Mouse (Mus musculus): ENCODE data around the gene Sel1l3. TPM values are rescaled to one million over a fixed set of nuclear protein-coding genes. Genes with fewer than 3 reads are reported as not detected.

The Sel1l3 gene
- polyA plus RNA-seq, 1 experiment from 2014 or later, result 5.6 TPM

DNA sequence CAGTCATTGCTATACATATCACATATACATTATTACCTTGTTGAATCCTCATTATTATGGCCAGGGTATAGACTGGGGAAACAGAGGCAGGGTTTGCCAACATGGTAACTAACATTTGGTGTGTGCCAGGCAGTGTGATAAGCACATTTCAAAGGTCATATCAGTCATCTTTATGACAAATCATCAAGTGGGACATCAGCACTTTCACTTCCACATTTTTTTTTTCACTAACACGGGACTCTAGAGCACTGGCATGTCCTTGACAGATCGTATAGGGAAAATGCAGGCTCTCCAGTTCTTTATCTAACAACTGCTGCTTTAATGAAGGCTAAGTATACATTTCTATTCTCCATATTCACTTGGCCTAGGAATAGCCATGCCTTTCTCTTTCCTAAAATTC, 25.1 kb downstream of the Sel1l3 start:
- 82% methylated on average over 2 of the region's 2 CpGs for WGBS
- H3K9me3 ChIP-seq (ENCODE audit: control insufficient read depth, low read length), result no peaks in the 10 kb centered on the region
- no peak for ATAC-seq

DNA sequence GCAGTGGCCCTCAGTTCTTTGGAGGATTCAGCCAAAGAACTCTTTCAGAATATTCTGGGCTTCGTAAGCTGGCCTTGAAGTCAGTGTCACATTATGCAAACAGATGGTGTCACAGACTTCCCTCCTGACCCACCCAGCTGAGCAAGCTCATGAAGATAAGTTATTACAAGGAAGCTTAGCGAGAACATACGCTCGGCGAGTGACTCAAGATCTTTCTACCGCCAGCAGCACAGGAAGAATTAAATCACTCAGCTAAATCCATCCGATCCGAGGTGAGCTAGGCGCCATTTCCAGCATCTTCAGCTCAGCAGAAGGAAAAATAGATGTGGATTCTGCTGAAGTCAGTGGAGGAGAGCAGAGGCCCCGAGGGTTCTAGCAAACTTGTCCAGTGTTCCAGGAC, 26.5 kb downstream of the Sel1l3 start:
- Histone ChIP-seq H3K27ac (ENCODE audit: low read depth, low read length) (no peak overlapping the region), H3K9ac (ENCODE audit: low read depth, low read length) (no peak overlapping the region), H3K36me3 (ENCODE audit: control insufficient read depth, insufficient read depth, low read length) (no peaks in the 10 kb centered on the region), H3K4me2 (ENCODE audit: low read length) (no peak overlapping the region), H3K4me1 (ENCODE audit: control insufficient read depth, insufficient read depth, low read depth, low read length) (no peaks in the 10 kb centered on the region), H3K27me3 (replicated peaks; ENCODE audit: control insufficient read depth, insufficient read depth, low read length) (no peaks in the 10 kb centered on the region), H3K4me3 (ENCODE audit: low read length) (no peak overlapping the region), H3K9me3 (ENCODE audit: control insufficient read depth, low read length) (no peaks in the 10 kb centered on the region)
- 62% methylated on average over 10 of the region's 10 CpGs for WGBS
- ATAC-seq, result peak; percentile 28; the same call in 1 of the 2 replicates

More for the DNA sequence above, 25.1 kb downstream of the Sel1l3 start:
- Histone ChIP-seq H3K9ac (ENCODE audit: low read depth, low read length) (no peak overlapping the region), H3K4me2 (ENCODE audit: low read length) (no peak overlapping the region), H3K27ac (ENCODE audit: low read depth, low read length) (no peak overlapping the region), H3K36me3 (ENCODE audit: control insufficient read depth, insufficient read depth, low read length) (no peaks in the 10 kb centered on the region), H3K4me3 (ENCODE audit: low read length) (no peak overlapping the region), H3K4me1 (ENCODE audit: control insufficient read depth, insufficient read depth, low read depth, low read length) (no peaks in the 10 kb centered on the region), H3K27me3 (replicated peaks; ENCODE audit: control insufficient read depth, insufficient read depth, low read length) (no peaks in the 10 kb centered on the region)

DNA sequence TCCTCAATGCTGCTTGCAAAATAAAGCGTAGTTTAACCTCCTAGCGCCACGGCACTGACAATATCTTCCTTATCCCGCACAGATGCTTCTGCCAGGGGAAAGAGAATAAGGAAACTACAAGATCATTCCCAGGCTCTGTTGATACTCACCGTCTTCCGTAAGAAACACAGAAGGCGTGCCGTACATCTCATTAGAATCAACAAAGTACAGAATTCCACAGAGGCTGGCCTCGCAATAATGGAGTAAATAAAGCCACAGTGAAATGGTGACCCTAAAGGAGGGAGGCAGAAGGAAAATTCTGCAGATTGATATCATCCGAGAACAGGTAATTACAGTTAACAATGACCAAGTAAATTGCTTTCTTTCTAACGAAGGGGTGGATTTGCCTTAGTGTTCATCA, 27.9 kb downstream of the Sel1l3 start:
- Histone ChIP-seq H3K4me1 (ENCODE audit: control insufficient read depth, insufficient read depth, low read depth, low read length) (no peaks in the 10 kb centered on the region), H3K9me3 (ENCODE audit: control insufficient read depth, low read length) (no peaks in the 10 kb centered on the region), H3K4me2 (ENCODE audit: low read length) (peak overlapping the region; percentile 11; the same call in 1 of the 2 replicates), H3K4me3 (ENCODE audit: low read length) (no peak overlapping the region), H3K9ac (ENCODE audit: low read depth, low read length) (no peak overlapping the region), H3K27me3 (replicated peaks; ENCODE audit: control insufficient read depth, insufficient read depth, low read length) (no peaks in the 10 kb centered on the region), H3K27ac (ENCODE audit: low read depth, low read length) (no peak overlapping the region), H3K36me3 (ENCODE audit: control insufficient read depth, insufficient read depth, low read length) (no peaks in the 10 kb centered on the region)
- ATAC-seq, result no peak
- 55% methylated on average over 11 of the region's 11 CpGs for WGBS

DNA sequence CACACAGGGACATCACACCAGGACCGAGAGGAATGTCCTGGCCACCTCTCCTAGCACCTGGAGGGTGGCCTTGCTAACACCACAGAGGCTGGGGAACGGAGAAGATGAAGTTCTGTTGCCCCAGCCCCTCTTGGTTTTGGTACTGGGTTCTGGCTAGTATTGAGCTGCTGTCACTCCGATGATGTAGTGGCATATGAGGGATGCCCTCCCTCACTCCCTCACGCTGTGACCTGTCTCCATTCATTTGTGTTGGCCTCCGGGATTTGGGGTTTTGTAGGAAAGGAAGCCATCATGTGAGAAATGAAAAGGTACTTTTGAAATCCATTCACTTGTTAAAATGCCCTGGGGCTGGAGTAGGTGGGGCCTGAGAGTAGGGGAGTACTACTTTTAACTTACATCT, 33.8 kb downstream of the Sel1l3 start:
- Histone ChIP-seq H3K4me2 (ENCODE audit: low read length) (no peak overlapping the region), H3K4me3 (ENCODE audit: low read length) (no peak overlapping the region), H3K27me3 (replicated peaks; ENCODE audit: control insufficient read depth, insufficient read depth, low read length) (no peaks in the 10 kb centered on the region), H3K9ac (ENCODE audit: low read depth, low read length) (no peak overlapping the region), H3K4me1 (ENCODE audit: control insufficient read depth, insufficient read depth, low read depth, low read length) (no peaks in the 10 kb centered on the region), H3K27ac (ENCODE audit: low read depth, low read length) (no peak overlapping the region), H3K36me3 (ENCODE audit: control insufficient read depth, insufficient read depth, low read length) (no peaks in the 10 kb centered on the region), H3K9me3 (ENCODE audit: control insufficient read depth, low read length) (no peaks in the 10 kb centered on the region)
- no peak for ATAC-seq
- 85% methylated on average over 5 of the region's 5 CpGs for WGBS

DNA sequence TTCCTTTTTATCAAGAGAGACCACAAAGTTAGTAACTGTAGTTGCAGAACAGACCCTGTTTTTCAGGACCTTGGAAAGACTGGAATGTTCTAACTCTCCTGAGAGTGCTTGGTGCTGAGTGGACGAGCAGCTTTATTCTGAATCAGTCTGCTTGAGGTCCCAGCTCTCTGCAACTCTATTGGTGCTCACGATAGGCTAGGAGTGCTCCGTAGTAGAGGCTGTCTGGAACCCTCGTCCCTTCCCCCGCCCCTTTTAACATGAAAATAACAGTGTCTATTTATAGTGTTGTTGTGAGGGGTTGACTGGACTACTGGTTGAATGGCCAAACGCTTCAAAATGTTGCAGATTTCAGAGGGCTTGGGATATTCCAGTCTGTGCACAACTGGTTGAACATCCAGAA, 37.0 kb downstream of the Sel1l3 start:
- WGBS, result 58% methylated on average over 6 of the region's 6 CpGs
- ATAC-seq, result no peak

DNA sequence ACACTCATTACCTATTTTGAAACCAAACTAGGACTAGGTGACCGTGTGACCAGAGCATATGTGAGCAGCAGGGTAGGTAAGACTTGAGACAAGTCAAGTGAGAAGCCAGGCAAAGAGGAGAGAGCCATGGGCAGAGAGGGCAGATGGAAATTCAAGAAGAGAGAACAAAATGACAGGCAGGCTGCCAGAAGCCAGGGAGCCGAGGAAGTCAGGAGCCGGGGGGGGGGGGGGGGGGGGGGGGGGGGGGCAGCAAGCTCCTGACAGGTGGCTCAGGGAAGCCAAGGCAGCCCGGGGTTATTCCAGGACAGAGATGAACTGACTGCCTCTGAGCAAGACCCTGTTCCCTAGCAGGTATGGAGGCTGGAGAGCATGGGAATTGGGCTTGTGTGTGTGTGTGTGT, 37.7 kb downstream of the Sel1l3 start:
- no peaks in the 10 kb centered on the region for H3K36me3 ChIP-seq (ENCODE audit: control insufficient read depth, insufficient read depth, low read length)
- 64% methylated on average over 2 of the region's 4 CpGs for WGBS
- 0 out of 2 replicates have a peak, but pooled peaks have one; percentile 29 for ATAC-seq

More for the DNA sequence above, 37.0 kb downstream of the Sel1l3 start:
- H3K4me2 ChIP-seq (ENCODE audit: low read length), result no peak overlapping the region
- H3K27ac ChIP-seq (ENCODE audit: low read depth, low read length), result no peak overlapping the region
- H3K27me3 ChIP-seq (replicated peaks; ENCODE audit: control insufficient read depth, insufficient read depth, low read length), result no peaks in the 10 kb centered on the region
- H3K36me3 ChIP-seq (ENCODE audit: control insufficient read depth, insufficient read depth, low read length), result no peaks in the 10 kb centered on the region
- no peaks in the 10 kb centered on the region; the same call in 1 of the 2 replicates for H3K4me1 ChIP-seq (ENCODE audit: control insufficient read depth, insufficient read depth, low read depth, low read length)
- no peak overlapping the region for H3K4me3 ChIP-seq (ENCODE audit: low read length)
- H3K9me3 ChIP-seq (ENCODE audit: control insufficient read depth, low read length), result no peaks in the 10 kb centered on the region
- no peak overlapping the region for H3K9ac ChIP-seq (ENCODE audit: low read depth, low read length)

DNA sequence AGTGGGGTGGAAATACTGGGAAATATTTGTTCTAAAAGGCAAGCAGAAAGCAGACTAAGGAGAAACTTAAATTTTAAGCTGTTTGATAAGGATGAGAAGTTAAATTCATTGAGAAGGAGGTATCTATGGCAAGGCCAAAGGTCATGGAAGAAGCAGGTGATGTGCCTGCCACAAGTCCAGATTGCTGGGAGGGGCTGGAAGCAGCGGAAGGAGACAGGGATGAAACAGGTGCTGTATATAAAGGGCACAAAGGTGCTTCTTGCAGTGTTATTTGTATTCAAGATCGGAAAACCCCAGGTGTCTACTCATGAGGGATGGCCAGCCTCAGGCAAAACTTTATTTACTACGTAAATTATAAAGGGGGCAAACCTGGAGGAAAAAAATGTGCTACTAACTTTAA, 38.5 kb downstream of the Sel1l3 start:
- Histone ChIP-seq H3K4me1 (ENCODE audit: control insufficient read depth, insufficient read depth, low read depth, low read length) (no peaks in the 10 kb centered on the region; the same call in 1 of the 2 replicates), H3K36me3 (ENCODE audit: control insufficient read depth, insufficient read depth, low read length) (no peaks in the 10 kb centered on the region), H3K27me3 (replicated peaks; ENCODE audit: control insufficient read depth, insufficient read depth, low read length) (no peaks in the 10 kb centered on the region), H3K27ac (ENCODE audit: low read depth, low read length) (no peak overlapping the region), H3K9ac (ENCODE audit: low read depth, low read length) (no peak overlapping the region), H3K4me3 (ENCODE audit: low read length) (no peak overlapping the region), H3K9me3 (ENCODE audit: control insufficient read depth, low read length) (no peaks in the 10 kb centered on the region), H3K4me2 (ENCODE audit: low read length) (no peak overlapping the region)
- WGBS, result 91% methylated on average over 3 of the region's 3 CpGs
- no peak for ATAC-seq

More for the DNA sequence above, 37.7 kb downstream of the Sel1l3 start:
- Histone ChIP-seq H3K4me1 (ENCODE audit: control insufficient read depth, insufficient read depth, low read depth, low read length) (no peaks in the 10 kb centered on the region; the same call in 1 of the 2 replicates), H3K27ac (ENCODE audit: low read depth, low read length) (no peak overlapping the region), H3K9me3 (ENCODE audit: control insufficient read depth, low read length) (no peaks in the 10 kb centered on the region), H3K4me2 (ENCODE audit: low read length) (no peak overlapping the region), H3K9ac (ENCODE audit: low read depth, low read length) (no peak overlapping the region), H3K27me3 (replicated peaks; ENCODE audit: control insufficient read depth, insufficient read depth, low read length) (no peaks in the 10 kb centered on the region), H3K4me3 (ENCODE audit: low read length) (no peak overlapping the region)

DNA sequence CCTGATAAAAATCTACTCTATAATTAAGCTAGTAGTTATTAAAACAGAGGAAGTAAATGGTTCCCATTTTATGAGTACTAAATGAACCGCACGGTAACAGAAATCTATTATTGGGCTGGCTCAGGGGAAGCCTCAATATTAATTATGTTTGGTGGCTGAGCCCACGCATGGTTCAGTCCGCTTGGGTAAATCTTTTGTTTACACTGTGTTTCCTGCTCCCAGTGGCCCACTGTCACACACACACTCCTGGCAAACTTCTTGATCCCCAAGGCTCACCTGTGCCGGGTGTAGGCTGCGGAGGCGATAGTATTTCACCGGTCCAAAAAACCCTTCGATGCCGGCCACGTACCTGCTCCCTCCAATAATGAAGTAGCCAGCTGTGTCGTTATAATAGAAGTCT, 39.3 kb downstream of the Sel1l3 start:
- no peak overlapping the region for H3K27ac ChIP-seq (ENCODE audit: low read depth, low read length)
- no peaks in the 10 kb centered on the region for H3K36me3 ChIP-seq (ENCODE audit: control insufficient read depth, insufficient read depth, low read length)
- no peaks in the 10 kb centered on the region; the same call in 1 of the 2 replicates for H3K4me1 ChIP-seq (ENCODE audit: control insufficient read depth, insufficient read depth, low read depth, low read length)
- no peaks in the 10 kb centered on the region for H3K9me3 ChIP-seq (ENCODE audit: control insufficient read depth, low read length)
- H3K4me2 ChIP-seq (ENCODE audit: low read length), result no peak overlapping the region
- 69% methylated on average over 12 of the region's 12 CpGs for WGBS
- H3K4me3 ChIP-seq (ENCODE audit: low read length), result no peak overlapping the region
- ATAC-seq, result peak; percentile 34; the same call in 1 of the 2 replicates
- no peaks in the 10 kb centered on the region for H3K27me3 ChIP-seq (replicated peaks; ENCODE audit: control insufficient read depth, insufficient read depth, low read length)
- no peak overlapping the region for H3K9ac ChIP-seq (ENCODE audit: low read depth, low read length)

DNA sequence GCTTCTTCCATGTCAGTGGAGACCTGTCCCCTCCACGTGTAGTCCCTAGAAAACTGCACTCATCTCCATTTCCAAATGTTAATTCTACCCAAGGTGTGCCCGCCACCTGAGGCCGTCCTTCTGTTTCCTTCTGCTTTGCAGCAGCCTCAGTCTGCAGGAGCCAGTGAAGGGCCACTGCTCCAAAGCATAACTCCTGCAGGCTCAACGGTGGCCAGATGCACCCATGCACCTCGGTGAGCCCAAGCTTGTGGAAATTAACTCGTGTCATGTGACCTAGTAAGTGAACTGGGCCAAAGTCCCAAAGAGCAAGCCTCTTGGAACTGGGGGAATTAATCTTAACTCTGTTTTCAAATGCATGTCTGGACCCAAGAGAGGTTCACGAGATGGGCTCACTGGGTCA, 40.8 kb downstream of the Sel1l3 start:
- 80% methylated on average over 7 of the region's 7 CpGs for WGBS
- no peaks in the 10 kb centered on the region for H3K27me3 ChIP-seq (replicated peaks; ENCODE audit: control insufficient read depth, insufficient read depth, low read length)

DNA sequence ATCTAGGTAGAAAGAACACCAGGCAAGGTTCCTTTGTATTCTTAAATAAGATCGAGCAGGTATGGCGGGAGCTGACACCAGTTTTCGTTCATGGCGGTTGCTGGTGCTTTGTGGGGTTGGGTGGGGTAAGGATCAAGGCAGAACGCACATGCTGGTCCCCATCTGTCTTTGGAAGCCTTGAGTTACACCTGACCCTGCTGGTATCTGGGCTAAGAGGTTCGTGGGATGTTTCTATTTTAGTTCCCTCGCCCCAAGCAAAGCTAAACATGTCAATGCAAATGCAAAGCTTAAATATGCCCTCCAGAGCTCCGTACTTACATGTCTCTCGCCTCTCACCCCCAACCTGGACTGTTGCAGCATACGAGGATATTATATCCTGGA, 41.5 kb downstream of the Sel1l3 start:
- Histone ChIP-seq H3K4me3 (ENCODE audit: low read length) (no peak overlapping the region), H3K9ac (ENCODE audit: low read depth, low read length) (no peak overlapping the region), H3K9me3 (ENCODE audit: control insufficient read depth, low read length) (no peaks in the 10 kb centered on the region), H3K27ac (ENCODE audit: low read depth, low read length) (no peak overlapping the region), H3K36me3 (ENCODE audit: control insufficient read depth, insufficient read depth, low read length) (no peaks in the 10 kb centered on the region), H3K4me2 (ENCODE audit: low read length) (no peak overlapping the region), H3K4me1 (ENCODE audit: control insufficient read depth, insufficient read depth, low read depth, low read length) (no peaks in the 10 kb centered on the region; the same call in 1 of the 2 replicates), H3K27me3 (replicated peaks; ENCODE audit: control insufficient read depth, insufficient read depth, low read length) (no peaks in the 10 kb centered on the region)
- WGBS, result 89% methylated on average over 10 of the region's 10 CpGs
- ATAC-seq, result no peak

More for the DNA sequence above, 40.8 kb downstream of the Sel1l3 start:
- Histone ChIP-seq H3K4me2 (ENCODE audit: low read length) (no peak overlapping the region), H3K36me3 (ENCODE audit: control insufficient read depth, insufficient read depth, low read length) (no peaks in the 10 kb centered on the region), H3K27ac (ENCODE audit: low read depth, low read length) (no peak overlapping the region), H3K4me3 (ENCODE audit: low read length) (no peak overlapping the region), H3K4me1 (ENCODE audit: control insufficient read depth, insufficient read depth, low read depth, low read length) (no peaks in the 10 kb centered on the region; the same call in 1 of the 2 replicates), H3K9me3 (ENCODE audit: control insufficient read depth, low read length) (no peaks in the 10 kb centered on the region), H3K9ac (ENCODE audit: low read depth, low read length) (no peak overlapping the region)
- no peak for ATAC-seq
